Mouse (Mus musculus): Measurements from ENCODE around the gene Tubb2a.
A peak's percentile ranks its signal among the peaks of the same experiment; 100 is the strongest.

The Tubb2a gene

DNA sequence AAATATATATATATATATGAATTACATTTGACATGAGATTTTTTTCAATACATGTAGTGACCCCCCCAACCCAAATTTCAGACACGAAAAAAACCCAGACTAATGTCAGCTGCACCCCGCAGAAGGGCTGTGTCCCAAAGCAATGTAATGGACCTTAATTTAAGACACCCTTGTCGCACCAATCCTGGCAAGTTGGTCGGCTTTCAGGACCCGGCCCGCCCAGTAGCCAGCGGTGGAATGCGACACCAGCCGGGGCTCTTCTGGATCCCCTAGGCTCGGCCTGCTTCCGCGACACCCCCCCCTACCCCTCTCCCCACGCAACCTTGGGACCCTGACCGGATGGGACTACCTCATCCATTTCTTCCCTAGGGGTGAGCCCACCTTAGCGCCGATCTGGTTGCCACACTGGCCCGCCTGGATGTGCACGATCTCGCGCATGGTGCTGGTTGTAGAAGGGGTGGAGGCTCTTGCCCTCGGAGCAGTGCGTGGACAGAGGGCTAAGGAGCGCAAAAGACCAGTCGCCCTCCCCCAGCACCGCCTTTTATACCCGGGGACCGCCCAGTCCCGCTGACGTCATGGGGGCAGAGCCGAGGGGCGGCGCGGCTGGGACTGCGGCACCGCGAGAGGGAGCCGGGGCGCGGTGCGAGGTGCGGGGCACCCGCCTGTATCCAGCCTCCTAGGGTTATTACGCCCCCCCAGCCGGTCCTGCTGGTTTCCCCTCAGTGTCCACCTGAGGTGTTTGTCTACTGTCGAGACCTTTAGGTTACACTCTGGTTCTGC is at the start of gene Tubb2a:
Tubb2a (minus strand) TSS at position 516 of the 780 bp plus-strand sequence.
- DNase-seq (ENCODE audit: low spot score) = peak; percentile 80

DNA sequence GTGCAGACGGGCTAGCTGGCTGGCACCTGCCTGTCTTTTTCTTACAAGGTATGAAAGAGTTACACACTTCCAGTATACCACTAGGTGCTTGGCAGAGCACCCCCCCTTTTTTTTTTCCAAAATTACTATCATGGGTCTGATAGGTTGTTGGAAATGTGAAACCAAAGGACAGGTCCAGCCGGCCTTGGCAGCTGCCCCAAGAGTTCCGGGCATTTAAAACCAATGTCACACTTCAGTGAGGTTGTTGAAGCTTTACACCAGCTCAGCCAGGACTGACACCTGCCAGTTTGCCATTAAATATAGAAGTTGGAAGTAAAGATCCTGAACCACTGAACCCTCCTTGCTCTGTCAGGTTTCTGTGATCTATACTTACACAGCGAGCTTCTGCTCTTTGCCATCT is 47.9 kb upstream of the Tubb2a start:
- no peak for DNase-seq (ENCODE audit: low spot score)

DNA sequence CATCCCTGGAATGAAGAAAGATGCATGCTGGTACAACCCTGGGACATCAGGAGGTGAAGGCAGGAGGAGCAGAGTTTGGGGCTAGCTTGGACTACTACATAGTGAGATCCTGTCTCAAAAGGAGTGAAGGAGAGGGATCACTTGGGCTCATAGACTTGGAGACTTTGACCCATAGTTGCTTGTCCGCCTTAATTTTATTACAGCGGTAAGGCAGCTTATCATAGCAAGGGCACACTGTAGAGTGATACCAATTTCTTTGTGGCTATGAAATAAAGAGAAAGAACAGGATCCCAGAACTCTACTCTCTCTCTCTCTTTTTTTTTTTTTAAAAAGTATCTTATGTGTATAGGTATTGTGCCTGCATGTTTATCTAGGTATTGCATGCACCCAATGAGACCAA is 42.7 kb upstream of the Tubb2a start:
- no peak for DNase-seq (ENCODE audit: low spot score)

DNA sequence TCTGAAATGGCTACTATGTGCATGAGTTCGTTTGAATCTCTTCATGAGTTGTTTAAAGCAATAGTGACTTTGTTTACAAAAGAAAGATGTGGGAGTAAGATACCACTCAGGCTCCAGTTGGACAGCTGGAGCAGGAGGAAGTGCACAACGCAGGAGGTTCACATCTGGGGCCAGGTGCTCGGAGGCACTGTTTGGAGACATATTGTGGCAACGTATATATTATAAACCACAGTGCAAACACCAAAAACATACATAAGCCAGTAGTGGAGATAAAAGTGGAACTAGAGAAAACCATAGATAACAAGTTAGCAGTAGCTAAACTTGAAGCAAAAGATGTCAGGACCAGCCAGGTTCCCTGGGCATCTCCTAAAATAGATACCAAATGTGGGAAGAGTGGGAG is 41.6 kb upstream of the Tubb2a start:
- no peak for DNase-seq (ENCODE audit: low spot score)

DNA sequence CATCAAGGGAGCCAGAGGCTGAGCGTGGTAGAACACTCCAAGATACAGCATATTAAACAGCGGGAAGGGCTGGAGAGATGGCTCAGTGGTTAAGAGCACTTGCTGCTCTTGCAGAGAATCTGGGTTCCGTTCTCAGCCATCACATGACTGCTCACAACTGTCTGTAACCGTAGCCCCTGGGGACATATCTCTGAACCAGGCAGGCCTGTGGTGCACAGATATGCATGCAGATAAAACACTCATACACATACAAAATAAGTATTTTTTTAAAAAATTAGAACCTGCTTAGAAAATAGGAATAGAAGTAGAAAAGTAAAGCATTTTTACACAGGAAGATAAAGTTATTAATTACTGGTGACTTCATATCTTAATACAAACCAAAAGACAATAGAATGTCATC is 41.0 kb upstream of the Tubb2a start:
- no peak for DNase-seq (ENCODE audit: low spot score)

DNA sequence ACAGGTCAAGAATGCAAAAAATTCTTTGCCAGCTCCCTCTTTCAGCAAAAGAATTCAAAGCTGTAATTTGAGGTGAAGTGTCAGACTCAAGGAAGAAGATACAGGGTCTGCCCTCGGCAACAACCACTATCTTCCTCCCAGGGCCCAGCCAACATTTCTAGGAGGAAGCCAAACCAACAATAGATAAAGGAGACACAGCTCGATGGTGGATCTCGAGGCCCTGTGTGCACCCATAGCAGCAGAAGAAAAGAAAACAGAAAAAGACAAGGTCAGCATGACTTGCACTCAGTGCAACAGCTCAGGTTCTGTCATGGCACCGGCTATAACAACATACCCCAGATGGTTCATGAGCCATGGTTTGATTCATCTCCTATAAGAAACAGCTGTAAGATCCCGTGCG is 38.7 kb upstream of the Tubb2a start:
- no peak for DNase-seq (ENCODE audit: low spot score)

DNA sequence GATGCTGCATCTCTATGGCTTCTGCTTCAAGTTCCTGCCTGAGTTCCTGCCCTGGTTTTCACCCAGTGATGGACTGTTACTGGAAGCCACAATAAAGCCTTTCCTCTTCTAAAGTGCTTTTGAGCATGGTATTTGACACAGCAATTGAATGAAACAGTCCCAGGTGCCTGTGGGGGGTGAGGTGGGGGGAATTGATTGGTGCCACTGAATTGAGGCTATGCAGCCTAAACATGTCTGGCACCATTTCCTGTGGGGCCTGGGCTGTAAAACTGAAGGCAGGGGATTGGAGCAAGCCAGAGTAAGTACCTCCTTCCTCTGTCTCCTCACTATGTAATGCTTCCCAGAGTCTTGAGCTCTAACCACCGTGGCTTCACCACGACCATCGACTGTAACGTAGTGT is 36.8 kb upstream of the Tubb2a start:
- DNase-seq (ENCODE audit: low spot score) = no peak

DNA sequence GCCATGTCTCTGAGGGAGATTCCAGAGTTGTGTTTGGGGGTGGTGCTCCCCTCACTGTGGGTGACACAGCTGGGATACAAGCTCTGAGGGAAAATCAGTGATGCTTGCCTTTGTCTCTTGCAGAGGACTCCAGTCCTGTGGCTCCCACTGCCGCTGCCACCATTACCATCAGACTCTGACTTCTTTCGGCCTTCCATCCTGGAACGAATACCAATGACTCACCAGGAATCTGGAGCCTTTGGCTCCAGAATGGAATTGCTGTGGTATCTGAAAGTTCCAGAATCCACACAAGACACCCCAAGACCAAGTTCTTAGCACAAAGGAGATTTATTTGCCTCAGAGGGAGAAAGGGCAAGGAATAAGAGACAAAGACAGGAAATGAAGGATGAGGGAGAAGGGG is 35.3 kb upstream of the Tubb2a start:
- no peak for DNase-seq (ENCODE audit: low spot score)

DNA sequence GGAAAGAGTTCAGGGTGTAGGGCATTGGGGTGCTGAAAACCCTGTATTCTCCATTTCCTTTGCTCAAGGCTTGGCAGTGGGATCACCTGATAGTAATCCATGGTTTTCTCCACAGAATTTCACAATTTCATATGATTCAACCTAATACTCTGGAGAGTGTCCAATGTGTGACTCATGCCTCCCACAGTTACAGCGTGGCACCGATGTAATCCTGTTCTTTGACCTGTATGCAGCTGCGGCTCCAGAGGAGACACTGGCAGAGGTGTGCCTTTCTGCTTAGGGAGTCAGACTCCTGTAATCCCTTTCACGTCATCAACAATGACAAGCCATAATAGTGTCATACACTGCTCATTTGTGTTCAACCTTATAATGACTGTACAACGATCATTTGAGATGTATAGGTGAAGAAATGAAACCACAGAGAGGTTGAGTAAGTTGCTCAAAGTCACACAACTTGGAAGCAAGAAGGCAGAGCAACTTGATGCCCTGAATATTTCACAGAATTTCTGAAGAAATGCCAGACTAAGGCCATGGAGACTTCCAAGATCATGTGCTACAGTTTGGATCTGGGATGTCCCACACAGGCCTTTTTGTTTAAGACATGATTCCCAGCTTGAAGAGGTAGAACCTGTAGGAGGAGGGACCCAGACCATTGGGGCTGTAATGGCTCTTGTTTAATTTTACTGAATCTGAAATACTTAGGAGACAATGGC is 34.7 kb upstream of the Tubb2a start:
- no peak for DNase-seq (ENCODE audit: low spot score)

DNA sequence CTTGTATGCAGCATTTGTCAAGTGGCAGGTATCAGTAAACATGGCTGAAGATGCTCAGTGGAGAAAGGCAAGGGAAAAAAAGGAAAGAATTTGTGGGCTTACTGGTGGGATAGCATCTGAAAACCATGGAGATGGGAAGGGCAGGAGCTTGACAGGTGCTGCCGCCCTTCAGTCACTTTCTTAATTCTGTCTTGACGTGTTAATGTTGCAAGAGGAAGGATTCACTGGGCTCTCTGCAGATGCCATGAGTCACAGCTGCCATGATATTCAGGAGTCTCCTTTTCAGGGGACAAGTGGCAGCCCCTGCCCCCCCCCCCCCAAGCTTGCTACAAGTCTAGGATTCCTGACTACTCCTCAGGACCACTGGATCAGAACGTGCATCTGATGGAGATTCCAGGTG is 34.1 kb upstream of the Tubb2a start:
- DNase-seq (ENCODE audit: low spot score) = no peak

DNA sequence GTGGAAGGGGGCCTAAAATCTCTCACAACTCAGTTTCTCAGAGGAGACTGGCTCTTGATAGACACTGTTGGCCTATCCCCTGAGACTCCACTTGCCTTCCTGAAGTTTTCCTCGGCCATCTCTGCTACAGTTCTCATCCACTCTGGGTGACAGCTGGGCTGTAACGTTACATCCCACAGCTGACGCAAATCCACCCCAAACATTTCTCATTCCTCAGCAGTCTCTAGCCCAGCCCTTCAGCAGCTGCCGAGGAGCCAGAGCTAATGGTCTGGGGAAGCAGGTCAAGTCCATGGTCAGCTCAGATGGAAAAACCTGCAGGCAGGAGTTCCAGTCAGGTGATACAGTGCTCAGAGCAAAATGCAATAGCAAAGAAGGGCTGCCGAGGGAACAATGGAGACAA is 33.2 kb upstream of the Tubb2a start:
- DNase-seq (ENCODE audit: low spot score) = no peak

DNA sequence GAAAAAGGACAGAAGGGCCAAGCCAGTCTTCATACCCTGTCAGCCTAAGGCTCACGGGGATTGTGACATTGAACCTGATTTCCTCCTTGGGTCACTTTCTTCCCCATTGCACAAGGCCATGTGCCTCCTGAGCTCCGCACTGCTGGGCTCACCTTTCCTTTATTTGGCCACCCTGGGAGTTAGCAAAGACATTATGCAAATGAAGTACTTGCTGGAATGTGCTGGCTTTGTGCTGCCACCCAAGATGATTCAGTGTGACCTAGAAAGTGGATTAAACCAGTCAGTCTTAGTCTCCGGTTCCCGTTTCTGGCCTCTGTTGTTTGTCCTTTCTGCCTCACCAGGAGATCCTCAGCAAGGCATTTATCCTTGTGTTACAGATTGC is 31.9 kb upstream of the Tubb2a start:
- DNase-seq (ENCODE audit: low spot score) = no peak

DNA sequence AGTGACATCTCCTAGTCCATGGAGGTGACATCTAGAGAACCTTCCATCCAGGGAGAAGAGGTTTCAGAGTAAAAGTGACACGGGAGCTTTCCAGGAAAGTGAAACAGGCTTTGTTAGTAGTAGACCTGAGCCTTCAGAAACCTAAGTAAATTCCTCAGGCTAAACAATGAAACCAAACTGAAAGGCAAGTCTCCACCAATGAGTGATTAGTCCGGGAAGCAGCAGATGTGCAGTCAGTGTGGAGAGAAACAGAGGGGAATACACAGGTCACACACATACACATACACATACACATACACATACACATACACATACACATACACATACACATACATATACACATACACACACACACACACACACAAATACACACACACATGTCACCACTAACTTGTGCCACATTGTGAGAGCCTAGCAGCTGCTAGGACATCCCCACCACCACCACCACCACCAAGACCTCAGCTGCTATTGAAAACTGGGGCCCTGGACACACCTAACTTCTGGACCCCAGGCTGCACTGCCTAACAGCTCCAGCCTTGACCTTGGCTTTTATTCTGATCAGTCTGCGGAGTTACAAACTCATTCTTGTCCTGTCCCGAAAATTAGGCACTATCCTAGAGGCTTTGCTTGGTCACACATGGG is 31.3 kb upstream of the Tubb2a start:
- no peak for DNase-seq (ENCODE audit: low spot score)

DNA sequence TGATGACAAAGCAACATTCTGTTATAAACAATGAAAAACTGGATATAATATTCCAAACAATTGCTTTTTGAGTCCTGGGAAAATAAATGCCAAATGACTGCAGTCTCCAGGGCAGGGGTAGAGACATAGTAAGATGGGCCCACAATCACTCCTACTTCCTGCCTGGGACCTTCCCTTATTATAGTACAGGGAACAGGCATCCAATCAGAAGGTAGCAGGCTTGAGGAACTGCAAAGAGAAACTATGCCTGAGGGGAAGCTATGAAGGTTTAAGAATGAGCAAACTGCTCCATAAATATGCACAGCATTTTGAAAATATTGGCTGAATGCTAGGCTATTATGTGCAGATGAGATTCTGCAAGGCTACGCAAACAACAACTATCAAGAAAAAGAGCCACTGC is 29.2 kb upstream of the Tubb2a start:
- no peak for DNase-seq (ENCODE audit: low spot score)

DNA sequence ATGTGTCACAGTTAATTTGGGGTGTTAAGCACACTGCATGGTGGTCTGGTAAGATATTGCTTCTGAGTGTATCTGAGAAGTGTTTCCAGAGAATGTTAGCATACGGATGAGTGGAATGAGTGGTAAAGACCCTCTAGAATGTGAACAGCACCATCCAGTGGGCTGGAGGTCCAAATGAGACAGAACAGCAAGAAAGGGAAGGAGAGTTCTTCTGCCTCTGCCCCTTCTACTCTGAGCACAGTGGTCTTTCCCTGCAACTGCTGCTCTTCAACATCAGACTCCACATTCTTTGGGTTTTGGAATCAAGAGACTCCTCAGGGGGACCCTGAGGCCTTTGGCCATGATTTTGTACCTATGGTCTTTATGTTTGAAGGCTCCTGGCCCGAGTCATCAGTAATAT is 28.4 kb upstream of the Tubb2a start:
- no peak for DNase-seq (ENCODE audit: low spot score)

DNA sequence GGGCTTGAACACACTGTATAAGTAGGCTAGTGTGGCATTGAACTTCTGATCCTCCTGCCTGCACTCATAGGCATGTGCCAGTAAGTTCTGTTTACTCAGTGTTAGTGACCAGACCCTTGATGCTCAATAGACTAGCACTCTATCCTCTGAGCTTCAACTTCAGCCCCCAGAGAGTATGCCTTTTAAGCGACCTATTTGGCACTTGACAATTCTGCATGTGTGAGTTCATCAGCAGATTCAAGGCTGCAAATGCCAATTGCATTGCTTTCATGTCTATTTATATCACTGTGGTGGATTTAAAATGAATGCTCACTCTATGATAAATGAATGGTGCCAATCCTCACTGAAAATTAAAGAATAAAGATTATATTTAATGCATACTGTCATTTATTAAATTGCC is 27.6 kb upstream of the Tubb2a start:
- no peak for DNase-seq (ENCODE audit: low spot score)

DNA sequence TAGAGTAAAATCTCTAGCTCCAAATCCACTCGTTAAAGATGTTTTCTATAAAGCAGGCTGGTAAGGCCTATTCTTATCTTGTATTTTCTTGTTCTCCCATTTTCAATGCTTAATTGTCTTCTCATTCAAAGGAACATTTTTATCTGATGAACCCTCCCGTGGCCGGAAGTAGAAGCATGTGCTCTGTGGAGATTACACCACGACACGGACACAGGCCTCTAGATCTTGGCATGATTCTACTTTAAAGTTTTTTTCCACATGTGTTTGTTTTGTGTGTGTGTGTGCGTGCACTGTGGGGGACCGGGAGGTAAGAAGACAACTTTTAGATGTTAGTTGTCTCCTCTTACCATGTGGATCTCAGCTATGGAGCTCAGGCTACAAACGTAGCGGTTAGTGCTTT is 24.1 kb upstream of the Tubb2a start:
- DNase-seq (ENCODE audit: low spot score) = no peak

DNA sequence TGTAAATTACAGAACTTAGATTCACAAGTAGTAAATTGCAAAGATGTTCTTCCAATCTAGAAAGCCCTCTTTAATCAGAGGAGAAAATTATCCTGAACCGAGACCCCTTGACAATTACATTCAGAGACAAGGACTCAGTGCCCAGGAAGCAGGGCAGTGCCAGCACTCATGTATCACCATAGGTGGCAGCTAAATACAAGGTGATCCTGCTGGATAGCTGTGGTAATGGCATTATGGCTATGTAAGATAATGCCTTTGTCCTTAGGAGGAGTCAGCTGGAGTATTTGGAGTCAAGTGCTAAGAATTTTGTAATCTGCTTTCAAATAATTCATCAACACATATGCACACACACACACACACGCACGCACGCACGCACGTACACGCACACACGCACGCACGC is 23.4 kb upstream of the Tubb2a start:
- no peak for DNase-seq (ENCODE audit: low spot score)

DNA sequence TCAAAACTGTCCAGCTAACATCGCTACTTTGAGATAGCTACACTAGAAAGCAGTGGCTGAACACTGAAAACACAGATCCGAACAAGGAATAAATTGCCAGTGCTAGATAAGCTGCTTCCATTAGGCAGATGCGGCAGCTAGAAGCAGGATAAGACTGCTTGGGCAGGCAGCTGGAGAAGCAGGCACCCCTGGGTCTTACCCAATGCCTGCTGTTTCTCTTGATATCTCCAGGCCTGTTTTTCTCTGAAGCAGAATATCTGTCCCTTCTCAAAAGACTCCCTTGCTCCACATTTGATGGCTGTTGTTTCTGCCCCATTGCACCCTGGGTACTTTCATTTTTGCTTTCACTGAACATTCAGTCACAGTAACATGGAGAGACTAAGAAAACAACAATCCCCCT is 22.9 kb upstream of the Tubb2a start:
- DNase-seq (ENCODE audit: low spot score) = no peak

DNA sequence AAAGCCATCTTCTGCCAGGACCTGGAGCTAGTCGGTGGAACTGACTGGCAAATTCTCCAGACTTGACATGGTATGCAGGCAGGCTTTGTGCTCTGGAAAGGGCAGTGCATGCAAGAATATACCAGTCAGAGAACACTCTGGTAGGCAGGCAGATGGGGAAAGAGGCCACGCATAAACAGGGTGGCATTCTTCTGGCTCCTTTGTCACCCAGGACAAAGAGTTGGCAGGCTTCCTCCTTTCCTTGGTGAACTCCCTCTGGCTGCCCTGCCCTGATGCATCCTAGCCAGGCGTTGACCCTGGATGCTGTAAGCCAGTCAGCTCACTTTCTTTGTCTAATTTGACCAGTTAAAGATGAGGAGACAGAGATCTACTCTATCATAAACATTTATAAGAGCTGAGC is 19.3 kb upstream of the Tubb2a start:
- no peak for DNase-seq (ENCODE audit: low spot score)

DNA sequence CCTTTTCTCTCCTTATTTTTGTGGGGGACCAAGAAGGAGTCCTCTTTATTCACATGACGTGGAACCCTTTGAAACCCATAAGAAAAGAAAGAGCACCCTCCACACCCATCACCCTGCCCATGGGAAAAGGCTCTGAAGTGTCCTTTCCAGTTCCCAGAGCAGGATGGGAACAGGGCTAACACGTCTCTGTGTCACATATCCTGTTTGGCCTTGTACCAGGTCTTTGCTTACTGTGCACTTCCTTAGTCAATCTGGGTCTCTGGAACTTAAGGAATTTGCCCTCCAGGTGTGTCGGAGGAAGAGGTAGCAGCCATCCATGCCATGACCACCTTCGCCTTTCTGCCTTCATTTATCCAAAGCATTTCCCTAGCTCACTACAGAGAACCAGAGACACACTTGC is 18.6 kb upstream of the Tubb2a start:
- no peak for DNase-seq (ENCODE audit: low spot score)

DNA sequence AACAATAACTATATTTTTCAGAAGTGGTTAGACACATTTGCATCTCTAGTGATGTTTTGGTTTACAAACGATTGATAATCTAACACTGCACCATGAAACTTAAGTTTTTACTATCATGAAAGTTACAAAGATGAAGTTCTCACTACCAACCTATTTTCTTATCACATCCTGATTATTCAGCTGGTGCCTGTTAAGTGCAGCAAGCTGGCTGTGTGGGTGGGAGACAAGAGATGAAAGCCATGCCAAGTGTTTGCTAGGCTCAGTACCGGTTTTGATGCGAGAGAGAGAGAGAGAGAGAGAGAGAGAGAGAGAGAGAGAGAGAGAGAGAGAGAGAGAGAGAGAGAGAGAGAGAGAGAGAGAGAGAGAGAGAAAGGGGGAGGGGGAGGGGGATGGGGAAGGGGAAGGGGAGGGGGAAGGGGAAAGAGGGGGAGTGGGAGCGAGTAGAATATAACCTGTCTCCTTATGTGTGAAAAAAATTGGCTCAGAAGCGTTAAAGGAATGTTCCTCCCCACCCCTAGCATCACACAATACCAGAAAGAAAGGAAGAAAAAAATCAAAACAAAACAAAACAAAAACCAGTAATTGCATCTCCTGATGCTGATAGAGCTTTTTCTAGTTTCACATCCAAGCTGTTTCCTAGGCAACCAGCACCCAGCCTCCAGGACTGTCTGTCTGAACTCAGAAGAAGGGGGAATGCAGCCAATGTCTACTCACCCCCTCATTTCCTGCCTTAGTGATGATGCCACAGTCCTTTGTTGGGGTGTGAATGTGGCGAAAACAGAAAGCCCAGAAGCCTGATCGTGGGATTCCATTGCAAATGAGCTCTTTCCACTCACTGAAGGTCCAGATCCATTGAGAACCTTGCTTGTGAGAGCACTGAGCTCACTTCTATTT is 18.0 kb upstream of the Tubb2a start:
- DNase-seq (ENCODE audit: low spot score) = no peak

Data from testis, postnatal 14 days (tissue).